Mouse (Mus musculus): ENCODE data around the gene Vmn2r118.

Gene Vmn2r118

GRCm38 (mm10) chr17:55625092-55625491, at the start of gene Vmn2r118:
Gene Vmn2r118, minus strand, starts transcription at chr17:55625192.
- DNase-seq (ENCODE audit: low spot score in 2 of 2) = no peak

DNA sequence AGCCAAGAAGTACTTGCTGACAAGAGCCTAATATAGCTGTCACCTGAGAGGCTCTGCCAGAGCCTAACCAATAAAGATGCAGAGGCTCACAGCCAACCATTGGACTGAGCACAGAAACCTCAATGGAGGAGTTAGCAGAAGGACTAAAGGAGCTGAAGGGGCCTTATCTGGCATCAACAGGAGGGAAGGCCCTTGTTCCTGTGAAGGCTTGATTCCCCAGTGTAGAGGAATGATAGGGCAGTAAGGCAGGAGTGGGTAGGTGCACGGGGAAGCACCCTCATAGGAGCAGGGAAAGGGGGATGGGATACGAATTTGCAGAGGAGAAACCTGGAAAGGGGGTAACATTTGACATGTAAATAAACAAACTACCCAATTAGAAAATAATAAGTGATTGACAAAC, 36.1 kb upstream of the Vmn2r118 start:
- DNase-seq (ENCODE audit: low spot score in 2 of 2) = no peak

GRCm38 (mm10) chr17:55590838-55591237, 34.2 kb downstream of the Vmn2r118 start:
- no peak for DNase-seq (ENCODE audit: low spot score in 2 of 2)

GRCm38 (mm10) chr17:55561774-55562173, 63.2 kb downstream of the Vmn2r118 start:
- no peak for DNase-seq (ENCODE audit: low spot score in 2 of 2)

DNA sequence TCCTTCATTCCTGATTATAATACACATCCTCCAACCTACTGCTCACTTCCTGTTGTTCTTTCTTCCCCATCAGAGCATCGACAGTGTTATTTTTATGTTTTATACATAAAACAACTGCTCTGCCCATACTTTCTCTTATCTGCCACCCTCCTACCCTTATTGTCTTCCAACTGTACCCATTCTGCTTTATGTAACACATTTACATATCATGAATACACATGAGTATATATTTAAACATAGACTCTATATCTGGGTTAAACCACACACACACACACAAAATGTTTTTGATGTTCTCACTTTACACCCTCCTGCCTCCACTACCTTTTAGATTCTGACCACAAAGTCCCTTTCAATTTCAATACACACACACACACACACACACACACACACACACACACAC, 76.5 kb downstream of the Vmn2r118 start:
- no peak for DNase-seq (ENCODE audit: low spot score in 2 of 2)
